Mouse (Mus musculus): ENCODE measurements around the gene Ccdc172. TPM values are rescaled to one million over a fixed set of nuclear protein-coding genes. Genes with fewer than 3 reads are reported as not detected.

The Ccdc172 gene
- polyA plus RNA-seq, 1 experiment from 2014 or later, result not detected

GRCm38 (mm10) chr19:58500049-58500448 is 11.7 kb upstream of the Ccdc172 start:
- H3K4me3 ChIP-seq (ENCODE audit: low read depth, low read length), result no peak overlapping the region
- no peak overlapping the region for H3K9ac ChIP-seq (replicated peaks; ENCODE audit: low read depth, low read length)
- no peaks in the 10 kb centered on the region for H3K4me1 ChIP-seq (ENCODE audit: control insufficient read depth, insufficient read depth, low read length)
- no peaks in the 10 kb centered on the region for H3K9me3 ChIP-seq (ENCODE audit: control insufficient read depth, low read length)
- WGBS, result 67% methylated on average over 2 of the region's 2 CpGs
- ATAC-seq (ENCODE audit: low read depth), result no peak
- H3K27ac ChIP-seq (ENCODE audit: low read depth, low read length), result no peak overlapping the region
- no peak overlapping the region for H3K4me2 ChIP-seq (ENCODE audit: low read depth, low read length)
- H3K27me3 ChIP-seq (ENCODE audit: control insufficient read depth, insufficient read depth, low read length), result no peaks in the 10 kb centered on the region
- H3K36me3 ChIP-seq (ENCODE audit: control insufficient read depth, insufficient read depth, low read length), result no peaks in the 10 kb centered on the region

GRCm38 (mm10) chr19:58521696-58522095 is 9.9 kb downstream of the Ccdc172 start:
- no peaks in the 10 kb centered on the region for H3K4me1 ChIP-seq (ENCODE audit: control insufficient read depth, insufficient read depth, low read length)
- ATAC-seq (ENCODE audit: low read depth), result no peak
- WGBS, result 96% methylated on average over 1 of the region's 1 CpGs

GRCm38 (mm10) chr19:58523736-58524394 is 12.1 kb downstream of the Ccdc172 start:
- Histone ChIP-seq H3K36me3 (ENCODE audit: control insufficient read depth, insufficient read depth, low read length) (no peaks in the 10 kb centered on the region), H3K27ac (ENCODE audit: low read depth, low read length) (no peak overlapping the region), H3K9ac (replicated peaks; ENCODE audit: low read depth, low read length) (no peak overlapping the region), H3K4me2 (ENCODE audit: low read depth, low read length) (peak overlapping the region; percentile 23; the same call in 1 of the 2 replicates), H3K4me3 (ENCODE audit: low read depth, low read length) (no peak overlapping the region), H3K27me3 (ENCODE audit: control insufficient read depth, insufficient read depth, low read length) (no peaks in the 10 kb centered on the region), H3K9me3 (ENCODE audit: control insufficient read depth, low read length) (no peaks in the 10 kb centered on the region), H3K4me1 (ENCODE audit: control insufficient read depth, insufficient read depth, low read length) (no peaks in the 10 kb centered on the region)
- 36% methylated on average over 12 of the region's 12 CpGs for WGBS
- no peak for ATAC-seq (ENCODE audit: low read depth)

More at GRCm38 (mm10) chr19:58521696-58522095, 9.9 kb downstream of the Ccdc172 start:
- no peaks in the 10 kb centered on the region for H3K9me3 ChIP-seq (ENCODE audit: control insufficient read depth, low read length)
- H3K27me3 ChIP-seq (ENCODE audit: control insufficient read depth, insufficient read depth, low read length), result no peaks in the 10 kb centered on the region
- no peak overlapping the region for H3K9ac ChIP-seq (replicated peaks; ENCODE audit: low read depth, low read length)
- H3K36me3 ChIP-seq (ENCODE audit: control insufficient read depth, insufficient read depth, low read length), result no peaks in the 10 kb centered on the region
- no peak overlapping the region for H3K4me3 ChIP-seq (ENCODE audit: low read depth, low read length)
- no peak overlapping the region for H3K27ac ChIP-seq (ENCODE audit: low read depth, low read length)
- H3K4me2 ChIP-seq (ENCODE audit: low read depth, low read length), result no peak overlapping the region

GRCm38 (mm10) chr19:58525457-58526239 is 13.9 kb downstream of the Ccdc172 start:
- 73% methylated on average over 12 of the region's 12 CpGs for WGBS
- Histone ChIP-seq H3K4me2 (ENCODE audit: low read depth, low read length) (no peak overlapping the region), H3K9ac (replicated peaks; ENCODE audit: low read depth, low read length) (no peak overlapping the region), H3K9me3 (ENCODE audit: control insufficient read depth, low read length) (no peaks in the 10 kb centered on the region), H3K27ac (ENCODE audit: low read depth, low read length) (no peak overlapping the region), H3K36me3 (ENCODE audit: control insufficient read depth, insufficient read depth, low read length) (no peaks in the 10 kb centered on the region), H3K4me1 (ENCODE audit: control insufficient read depth, insufficient read depth, low read length) (no peaks in the 10 kb centered on the region), H3K4me3 (ENCODE audit: low read depth, low read length) (no peak overlapping the region), H3K27me3 (ENCODE audit: control insufficient read depth, insufficient read depth, low read length) (no peaks in the 10 kb centered on the region)
- no peak for ATAC-seq (ENCODE audit: low read depth)

- H3K27ac ChIP-seq (ENCODE audit: low read depth, low read length), result no peak overlapping the region
- H3K4me2 ChIP-seq (ENCODE audit: low read depth, low read length), result no peak overlapping the region
- H3K36me3 ChIP-seq (ENCODE audit: control insufficient read depth, insufficient read depth, low read length), result no peaks in the 10 kb centered on the region
- no peak overlapping the region for H3K9ac ChIP-seq (replicated peaks; ENCODE audit: low read depth, low read length)
- peaks cover 4% of the 10 kb centered on the region; the same call in 1 of the 2 replicates for H3K4me1 ChIP-seq (ENCODE audit: control insufficient read depth, insufficient read depth, low read length)
- WGBS, result 95% methylated on average over 3 of the region's 3 CpGs
- ATAC-seq (ENCODE audit: low read depth), result no peak
- H3K9me3 ChIP-seq (ENCODE audit: control insufficient read depth, low read length), result no peaks in the 10 kb centered on the region
- no peak overlapping the region for H3K4me3 ChIP-seq (ENCODE audit: low read depth, low read length)
- H3K27me3 ChIP-seq (ENCODE audit: control insufficient read depth, insufficient read depth, low read length), result no peaks in the 10 kb centered on the region
These were observed 21.3 kb downstream of the Ccdc172 start for GRCm38 (mm10) chr19:58533077-58533476.

GRCm38 (mm10) chr19:58536691-58537090 is 24.9 kb downstream of the Ccdc172 start:
- ATAC-seq (ENCODE audit: low read depth), result no peak
- no peak overlapping the region for H3K9ac ChIP-seq (replicated peaks; ENCODE audit: low read depth, low read length)

GRCm38 (mm10) chr19:58540396-58540795 is 28.6 kb downstream of the Ccdc172 start:
- Histone ChIP-seq H3K36me3 (ENCODE audit: control insufficient read depth, insufficient read depth, low read length) (no peaks in the 10 kb centered on the region), H3K9ac (replicated peaks; ENCODE audit: low read depth, low read length) (no peak overlapping the region), H3K9me3 (ENCODE audit: control insufficient read depth, low read length) (no peaks in the 10 kb centered on the region), H3K4me2 (ENCODE audit: low read depth, low read length) (no peak overlapping the region), H3K27me3 (ENCODE audit: control insufficient read depth, insufficient read depth, low read length) (no peaks in the 10 kb centered on the region), H3K27ac (ENCODE audit: low read depth, low read length) (no peak overlapping the region), H3K4me3 (ENCODE audit: low read depth, low read length) (no peak overlapping the region), H3K4me1 (ENCODE audit: control insufficient read depth, insufficient read depth, low read length) (peaks cover 4% of the 10 kb centered on the region; the same call in 1 of the 2 replicates)
- 89% methylated on average over 5 of the region's 5 CpGs for WGBS
- no peak for ATAC-seq (ENCODE audit: low read depth)

More at GRCm38 (mm10) chr19:58536691-58537090, 24.9 kb downstream of the Ccdc172 start:
- Histone ChIP-seq H3K4me2 (ENCODE audit: low read depth, low read length) (no peak overlapping the region), H3K4me3 (ENCODE audit: low read depth, low read length) (no peak overlapping the region), H3K9me3 (ENCODE audit: control insufficient read depth, low read length) (no peaks in the 10 kb centered on the region), H3K27ac (ENCODE audit: low read depth, low read length) (no peak overlapping the region), H3K27me3 (ENCODE audit: control insufficient read depth, insufficient read depth, low read length) (no peaks in the 10 kb centered on the region), H3K4me1 (ENCODE audit: control insufficient read depth, insufficient read depth, low read length) (peaks cover 4% of the 10 kb centered on the region; the same call in 1 of the 2 replicates), H3K36me3 (ENCODE audit: control insufficient read depth, insufficient read depth, low read length) (no peaks in the 10 kb centered on the region)
- WGBS, result 91% methylated on average over 10 of the region's 10 CpGs

- H3K4me1 ChIP-seq (ENCODE audit: control insufficient read depth, insufficient read depth, low read length), result no peaks in the 10 kb centered on the region
- H3K27me3 ChIP-seq (ENCODE audit: control insufficient read depth, insufficient read depth, low read length), result no peaks in the 10 kb centered on the region
- H3K9ac ChIP-seq (replicated peaks; ENCODE audit: low read depth, low read length), result no peak overlapping the region
- no peak overlapping the region for H3K4me3 ChIP-seq (ENCODE audit: low read depth, low read length)
- WGBS, result 57% methylated on average over 4 of the region's 4 CpGs
- no peaks in the 10 kb centered on the region for H3K9me3 ChIP-seq (ENCODE audit: control insufficient read depth, low read length)
- H3K27ac ChIP-seq (ENCODE audit: low read depth, low read length), result no peak overlapping the region
- H3K4me2 ChIP-seq (ENCODE audit: low read depth, low read length), result no peak overlapping the region
- H3K36me3 ChIP-seq (ENCODE audit: control insufficient read depth, insufficient read depth, low read length), result no peaks in the 10 kb centered on the region
- ATAC-seq (ENCODE audit: low read depth), result no peak
These were observed 36.6 kb downstream of the Ccdc172 start for GRCm38 (mm10) chr19:58548367-58548766.

- no peak overlapping the region for H3K4me2 ChIP-seq (ENCODE audit: low read depth, low read length)
- WGBS, result 77% methylated on average over 1 of the region's 1 CpGs
- no peaks in the 10 kb centered on the region for H3K4me1 ChIP-seq (ENCODE audit: control insufficient read depth, insufficient read depth, low read length)
- no peak overlapping the region for H3K9ac ChIP-seq (replicated peaks; ENCODE audit: low read depth, low read length)
- H3K4me3 ChIP-seq (ENCODE audit: low read depth, low read length), result no peak overlapping the region
- no peaks in the 10 kb centered on the region for H3K36me3 ChIP-seq (ENCODE audit: control insufficient read depth, insufficient read depth, low read length)
- ATAC-seq (ENCODE audit: low read depth), result no peak
- no peaks in the 10 kb centered on the region for H3K9me3 ChIP-seq (ENCODE audit: control insufficient read depth, low read length)
- no peak overlapping the region for H3K27ac ChIP-seq (ENCODE audit: low read depth, low read length)
- H3K27me3 ChIP-seq (ENCODE audit: control insufficient read depth, insufficient read depth, low read length), result no peaks in the 10 kb centered on the region
These were observed 38.7 kb downstream of the Ccdc172 start for GRCm38 (mm10) chr19:58550489-58550888.
